ENCODE assay signal across 8 mouse cellular contexts in the genomic region with DNA sequence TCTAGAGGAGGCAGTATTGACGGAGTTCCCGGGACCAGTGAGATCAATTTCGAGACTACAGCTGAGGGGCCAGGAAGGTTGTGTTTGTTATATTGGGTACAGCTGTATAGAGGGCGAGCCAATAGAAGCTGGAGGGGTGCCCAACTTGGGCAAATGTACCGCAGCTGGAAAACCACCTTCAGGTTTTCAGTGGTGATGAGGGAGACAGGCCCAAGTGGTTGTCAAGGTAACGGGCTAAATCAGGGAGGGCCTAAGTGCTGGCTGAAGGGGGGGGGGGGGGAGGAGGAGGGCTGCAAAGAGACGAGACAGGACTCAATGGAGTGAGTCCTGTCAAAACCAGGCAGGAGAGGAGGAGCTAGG. TPM values are rescaled to one million over a fixed set of nuclear protein-coding genes. Genes with fewer than 3 reads are reported as not detected.
A peak's percentile ranks its signal among the peaks of the same experiment; 100 is the strongest.
DNase-seq lines count a peak whose midpoint lies in the region; ATAC-seq and TF ChIP-seq lines count a peak whose summit lies in the region.

No protein-coding gene starts in this region.

- no peaks in the 10 kb centered on the region for H3K27me3 ChIP-seq in megakaryocyte, embryonic 14.5 days (replicated peaks)
- no peaks in the 10 kb centered on the region for H3K27me3 ChIP-seq in limb, embryonic 12.5 days
- H3K27me3 ChIP-seq in small intestine, adult 2 months (ENCODE audit: control insufficient read depth, insufficient read depth, low read length): no peaks in the 10 kb centered on the region

- H3K9me3 ChIP-seq in megakaryocyte, embryonic 14.5 days: no peaks in the 10 kb centered on the region
- no peaks in the 10 kb centered on the region for H3K9me3 ChIP-seq in limb, embryonic 12.5 days

- H3K27ac ChIP-seq in limb, embryonic 12.5 days: peak overlapping the region; percentile 100
- peak overlapping the region; percentile 26; the same call in 1 of the 2 replicates for H3K27ac ChIP-seq in small intestine, adult 2 months (ENCODE audit: insufficient read depth, low read depth, low read length)

- WGBS in limb, embryonic 12.5 days: 20% methylated on average over 7 of the region's 7 CpGs
- WGBS in small intestine, adult 2 months: 33% methylated on average over 7 of the region's 7 CpGs

- no peak overlapping the region for H3K9ac ChIP-seq in limb, embryonic 12.5 days (replicated peaks)

- H3K36me3 ChIP-seq in megakaryocyte, embryonic 14.5 days (replicated peaks; ENCODE audit: low read length): peaks cover 82% of the 10 kb centered on the region
- peaks cover 53% of the 10 kb centered on the region for H3K36me3 ChIP-seq in limb, embryonic 12.5 days
- peaks cover 9% of the 10 kb centered on the region for H3K36me3 ChIP-seq in small intestine, adult 2 months (ENCODE audit: control insufficient read depth, insufficient read depth, low read length)

- DNase-seq in adrenal gland, postnatal 36 days: peak; percentile 12 to 36
- DNase-seq in adrenal gland, adult 2 months: no peak
- DNase-seq in cerebellum, adult 9-11 months: no peak
- no peak for DNase-seq in right cerebral cortex, postnatal 36 days (ENCODE audit: low spot score in 2 of 2)

- no peak for ATAC-seq in megakaryocyte, adult 5-6 weeks (ENCODE audit: poor library complexity, severe bottlenecking)
- ATAC-seq in limb, embryonic 12.5 days (ENCODE audit: insufficient number of reproducible peaks, insufficient read depth, low FRiP score, low TSS enrichment, low read depth): no peak

- H3K4me2 ChIP-seq in limb, embryonic 12.5 days: peak overlapping the region; percentile 100

- TF ChIP-seq POLR2A in small intestine, adult 2 months (IDR thresholded peaks at IDR 0.05; ENCODE audit: low read depth, low read length): no peak

- H3K4me3 ChIP-seq in megakaryocyte, embryonic 14.5 days (replicated peaks): peak overlapping the region; percentile 29
- 0 out of 2 replicates have a peak overlapping the region, but pooled peaks have one; percentile 99 for H3K4me3 ChIP-seq in limb, embryonic 12.5 days (replicated peaks)
- no peak overlapping the region for H3K4me3 ChIP-seq in small intestine, adult 2 months (ENCODE audit: low read depth, low read length)

- peaks cover 96% of the 10 kb centered on the region for H3K4me1 ChIP-seq in megakaryocyte, embryonic 14.5 days
- H3K4me1 ChIP-seq in limb, embryonic 12.5 days (replicated peaks): peaks cover 74% of the 10 kb centered on the region
- peaks cover 30% of the 10 kb centered on the region for H3K4me1 ChIP-seq in small intestine, adult 2 months (ENCODE audit: control insufficient read depth, insufficient read depth, insufficient read length, low read length)

- TF ChIP-seq CTCF in small intestine, adult 2 months (IDR thresholded peaks at IDR 0.05; ENCODE audit: extremely low read depth, insufficient read length, insufficient replicate concordance, low read depth, low read length): no peak

RNA-seq across cellular contexts. Expression of gene Rhof, which starts 1.3 kb away (rescaled TPM):
- total RNA-seq in adrenal gland, postnatal 36 days (2021): 1 to 10 TPM; 1.2 to 1.4 TPM
- total RNA-seq in adrenal gland, adult 2 months (2021): 1 to 10 TPM in 1 of 2 experiments, under 1 TPM in 1; 0.84 to 3.8 TPM
- 1.7 and 3.6 TPM in 2 replicates for polyA plus RNA-seq in adrenal gland, adult 2 months (2012; rRNA removed)
- 21.3 and 61.2 TPM in 2 replicates for polyA plus RNA-seq in megakaryocyte, embryonic 14.5 days (2012; ENCODE audit: insufficient read depth, low replicate concordance)
- 5.4 and 7.6 TPM in 2 replicates for total RNA-seq in megakaryocyte, adult 5-6 weeks (2015)
- 6.4 and 6.5 TPM in 2 replicates for total RNA-seq in megakaryocyte, adult 5-6 weeks (2017)
- 2.9 and 3.0 TPM in 2 replicates for polyA plus RNA-seq in limb, embryonic 12.5 days (2016; fragmentation: Nextera tagmentation; extraction: Ambion mirVana)
- 28.0 and 91.6 TPM in 2 replicates for polyA plus RNA-seq in small intestine, adult 2 months (2012; rRNA removed)

RNA-seq across cellular contexts. Expression of gene Setd1b, which starts 8.2 kb away (rescaled TPM):
- total RNA-seq in adrenal gland, postnatal 36 days (2021): 10 to 100 TPM; 24.9 to 26.0 TPM
- 10 to 100 TPM; 20.5 to 24.0 TPM for total RNA-seq in adrenal gland, adult 2 months (2021)
- 17.2 and 22.3 TPM in 2 replicates for polyA plus RNA-seq in adrenal gland, adult 2 months (2012; rRNA removed)
- 20.8 and 52.6 TPM in 2 replicates for polyA plus RNA-seq in megakaryocyte, embryonic 14.5 days (2012; ENCODE audit: insufficient read depth, low replicate concordance)
- total RNA-seq in megakaryocyte, adult 5-6 weeks (2015): 40.4 and 44.9 TPM in 2 replicates
- total RNA-seq in megakaryocyte, adult 5-6 weeks (2017): 4.1 and 8.7 TPM in 2 replicates
- polyA plus RNA-seq in limb, embryonic 12.5 days (2016; fragmentation: Nextera tagmentation; extraction: Ambion mirVana): 10.9 and 11.4 TPM in 2 replicates
- 10.7 and 18.5 TPM in 2 replicates for polyA plus RNA-seq in small intestine, adult 2 months (2012; rRNA removed)

RNA-seq across cellular contexts. Expression of gene Psmd9, which starts 35.4 kb away (rescaled TPM):
- 10 to 100 TPM; 23.4 to 31.5 TPM for total RNA-seq in adrenal gland, postnatal 36 days (2021)
- 10 to 100 TPM; 20.5 to 29.1 TPM for total RNA-seq in adrenal gland, adult 2 months (2021)
- polyA plus RNA-seq in adrenal gland, adult 2 months (2012; rRNA removed): 17.9 and 22.6 TPM in 2 replicates
- 86.5 and 87.0 TPM in 2 replicates for polyA plus RNA-seq in megakaryocyte, embryonic 14.5 days (2012; ENCODE audit: insufficient read depth, low replicate concordance)
- 14.0 and 24.6 TPM in 2 replicates for total RNA-seq in megakaryocyte, adult 5-6 weeks (2015)
- 9.6 and 20.4 TPM in 2 replicates for total RNA-seq in megakaryocyte, adult 5-6 weeks (2017)
- polyA plus RNA-seq in limb, embryonic 12.5 days (2016; fragmentation: Nextera tagmentation; extraction: Ambion mirVana): 89.3 and 91.0 TPM in 2 replicates
- polyA plus RNA-seq in small intestine, adult 2 months (2012; rRNA removed): 12.5 and 21.9 TPM in 2 replicates

RNA-seq across cellular contexts. Expression of gene Hpd, which starts 48.8 kb away (rescaled TPM):
- 1 to 10 TPM; 1.6 to 2.4 TPM for total RNA-seq in adrenal gland, postnatal 36 days (2021)
- total RNA-seq in adrenal gland, adult 2 months (2021): 10 to 100 TPM in 1 of 2 experiments, 1 to 10 TPM in 1; 5.0 to 11.2 TPM
- polyA plus RNA-seq in adrenal gland, adult 2 months (2012; rRNA removed): 1.0 and 2.2 TPM in 2 replicates
- polyA plus RNA-seq in megakaryocyte, embryonic 14.5 days (2012; ENCODE audit: insufficient read depth, low replicate concordance): not detected in 2 replicates
- not detected in 2 replicates for total RNA-seq in megakaryocyte, adult 5-6 weeks (2015)
- not detected in 2 replicates for total RNA-seq in megakaryocyte, adult 5-6 weeks (2017)
- polyA plus RNA-seq in limb, embryonic 12.5 days (2016; fragmentation: Nextera tagmentation; extraction: Ambion mirVana): not detected in 2 replicates
- polyA plus RNA-seq in small intestine, adult 2 months (2012; rRNA removed): 5.5 and 19.6 TPM in 2 replicates

Comparison
In these comparisons a context has a peak if more than half of its experiments do, and no peak if none do; other contexts are left out.
1. DNase-seq: peak in adrenal gland, postnatal 36 days (2 of 2); none in adrenal gland, adult 2 months (single experiment), cerebellum, adult 9-11 months (single experiment) and right cerebral cortex, postnatal 36 days (0 of 2).